Mouse (Mus musculus): ENCODE measurements at regions not wholly inside any gene's neighbourhood (a gene's known extent, or its start where the extent isn't known, plus 50 kb on each side); places are given as distances from the start of the nearest gene placed in this dataset.

DNA sequence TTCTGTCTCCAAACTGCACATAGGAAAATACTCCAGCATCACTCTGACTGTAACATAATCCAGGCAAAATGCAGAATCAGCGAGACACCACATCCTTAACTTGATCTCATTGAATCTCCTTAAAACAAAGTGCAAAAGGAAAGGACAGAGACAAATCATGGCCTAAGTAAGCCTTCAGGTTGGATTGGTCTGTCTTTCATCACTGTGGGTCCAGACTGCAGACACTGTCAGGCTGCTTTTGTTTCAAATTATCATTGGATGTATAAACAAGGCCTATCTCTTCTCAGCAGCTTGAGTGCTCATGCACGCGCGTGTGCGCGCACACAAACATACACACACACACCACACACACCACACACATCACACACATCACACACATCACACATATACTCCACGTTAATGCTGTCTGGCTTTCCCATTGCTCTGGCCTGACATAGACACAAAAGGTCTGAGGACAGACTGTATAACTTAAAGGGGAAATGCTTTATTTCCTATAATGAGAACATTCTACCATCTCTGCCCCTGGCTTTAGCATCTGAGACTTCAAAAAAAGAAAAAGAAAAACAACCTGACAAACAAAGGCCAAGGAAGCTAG lies 485.3 kb downstream of the Nfib start:
- TF ChIP-seq CTCF (IDR thresholded peaks at IDR 0.05; ENCODE audit: insufficient read depth, low read length) = no peak
- no peak for TF ChIP-seq POLR2A (IDR thresholded peaks at IDR 0.05; ENCODE audit: borderline replicate concordance, extremely low read depth, low read depth, low read length)
